Comparison of ENCODE assay signal across 11 mouse cellular contexts in genomic region chr5:122080930-122081329, GRCm38 (mm10). TPM values are rescaled to one million over a fixed set of nuclear protein-coding genes. Genes with fewer than 3 reads are reported as not detected.
DNase-seq lines count a peak whose midpoint lies in the region; ATAC-seq and TF ChIP-seq lines count a peak whose summit lies in the region.
"Had no signal": no experiment of that assay in that cellular context is flagged by ENCODE, and none has a peak within 500 bp of the region (broad histone marks: within the 10 kb centered on the region; RNA-seq: fewer than 3 reads in every experiment).

No protein-coding gene starts in this region.

- H3K4me3 ChIP-seq in limb, embryonic 13.5 days: no peak overlapping the region
- no peak overlapping the region for H3K4me3 ChIP-seq in limb, embryonic 10.5 days
- no peak overlapping the region for H3K4me3 ChIP-seq in intestine, embryonic 15.5 days (replicated peaks)
- H3K4me3 ChIP-seq in kidney, embryonic 14.5 days (ENCODE audit: low read length): no peak overlapping the region
- H3K4me3 ChIP-seq in kidney, adult 2 months (ENCODE audit: insufficient read depth, low read depth, low read length): no peak overlapping the region

- H3K4me1 ChIP-seq in limb, embryonic 13.5 days: peaks cover 9% of the 10 kb centered on the region
- peaks cover 12% of the 10 kb centered on the region; the same call in 1 of the 2 replicates for H3K4me1 ChIP-seq in limb, embryonic 10.5 days
- H3K4me1 ChIP-seq in intestine, embryonic 15.5 days (replicated peaks): 0 out of 2 replicates have a peak, but pooled peaks cover 5% of the 10 kb centered on the region
- H3K4me1 ChIP-seq in kidney, embryonic 14.5 days (ENCODE audit: control insufficient read depth, insufficient read depth, low read length): peaks cover 13% of the 10 kb centered on the region; the same call in 1 of the 2 replicates
- H3K4me1 ChIP-seq in kidney, adult 2 months (ENCODE audit: control insufficient read depth, insufficient read depth, low read length): no peaks in the 10 kb centered on the region

- H3K9me3 ChIP-seq in limb, embryonic 13.5 days: no peaks in the 10 kb centered on the region
- H3K9me3 ChIP-seq in limb, embryonic 10.5 days (replicated peaks): no peaks in the 10 kb centered on the region
- no peaks in the 10 kb centered on the region for H3K9me3 ChIP-seq in intestine, embryonic 15.5 days
- no peaks in the 10 kb centered on the region for H3K9me3 ChIP-seq in kidney, embryonic 14.5 days (ENCODE audit: control insufficient read depth, low read length)

- H3K36me3 ChIP-seq in limb, embryonic 13.5 days: no peaks in the 10 kb centered on the region
- no peaks in the 10 kb centered on the region for H3K36me3 ChIP-seq in limb, embryonic 10.5 days
- no peaks in the 10 kb centered on the region for H3K36me3 ChIP-seq in intestine, embryonic 15.5 days
- no peaks in the 10 kb centered on the region for H3K36me3 ChIP-seq in kidney, embryonic 14.5 days (ENCODE audit: control insufficient read depth, insufficient read depth, low read length)
- H3K36me3 ChIP-seq in kidney, adult 2 months (ENCODE audit: control insufficient read depth, insufficient read depth, low read length): no peaks in the 10 kb centered on the region

- 44% methylated on average over 11 of the region's 11 CpGs for WGBS in limb, embryonic 13.5 days
- WGBS in limb, embryonic 10.5 days: 91% methylated on average over 11 of the region's 11 CpGs
- WGBS in intestine, embryonic 15.5 days: 35% methylated on average over 11 of the region's 11 CpGs
- WGBS in kidney, embryonic 14.5 days: 58% methylated on average over 11 of the region's 11 CpGs
- 54% methylated on average over 11 of the region's 11 CpGs for whole genome bisulfite sequencing in kidney, adult 2 months

- TF ChIP-seq CTCF in kidney, adult 2 months (conservative IDR thresholded peaks at IDR 0.05; ENCODE audit: insufficient read depth, insufficient read length, low read depth, low read length): no peak

- no peak overlapping the region for H3K4me2 ChIP-seq in limb, embryonic 13.5 days (replicated peaks)
- H3K4me2 ChIP-seq in intestine, embryonic 15.5 days (replicated peaks): no peak overlapping the region
- H3K4me2 ChIP-seq in kidney, embryonic 14.5 days (replicated peaks; ENCODE audit: low read depth, low read length): no peak overlapping the region

- H3K9ac ChIP-seq in limb, embryonic 13.5 days: no peak overlapping the region
- no peak overlapping the region for H3K9ac ChIP-seq in intestine, embryonic 15.5 days
- no peak overlapping the region for H3K9ac ChIP-seq in kidney, embryonic 14.5 days (ENCODE audit: low read depth, low read length)

- TF ChIP-seq POLR2A in kidney, adult 2 months (IDR thresholded peaks at IDR 0.05; ENCODE audit: low read depth, low read length): no peak

- DNase-seq in limb, embryonic 10.5 days (ENCODE audit: low spot score): no peak
- peak; percentile 97 to 98 for DNase-seq in cerebellum, postnatal 10 days
- peak; percentile 94 to 96 for DNase-seq in right cerebral cortex, postnatal 10 days (ENCODE audit: low spot score in 2 of 2)
- no peak for DNase-seq in adrenal gland, adult 8-10 months
- no peak for DNase-seq in kidney, adult 2 months

- peak; percentile 83 for ATAC-seq in limb, embryonic 13.5 days (ENCODE audit: low FRiP score, low read depth)
- peak; percentile 63 for ATAC-seq in intestine, embryonic 15.5 days
- no peak for ATAC-seq in kidney, embryonic 14.5 days (ENCODE audit: low FRiP score, low TSS enrichment)
- ATAC-seq: Patski had no signal

- H3K27me3 ChIP-seq in limb, embryonic 13.5 days: no peaks in the 10 kb centered on the region
- no peaks in the 10 kb centered on the region for H3K27me3 ChIP-seq in limb, embryonic 10.5 days (ENCODE audit: low read depth, poor library complexity, severe bottlenecking)
- no peaks in the 10 kb centered on the region for H3K27me3 ChIP-seq in intestine, embryonic 15.5 days (replicated peaks)
- no peaks in the 10 kb centered on the region for H3K27me3 ChIP-seq in kidney, embryonic 14.5 days (ENCODE audit: control insufficient read depth, insufficient read depth, low read length)
- H3K27me3 ChIP-seq in kidney, adult 2 months (replicated peaks; ENCODE audit: control insufficient read depth, insufficient read depth, low read length): no peaks in the 10 kb centered on the region

- H3K27ac ChIP-seq in limb, embryonic 13.5 days: no peak overlapping the region; the same call in 1 of the 2 replicates
- no peak overlapping the region for H3K27ac ChIP-seq in limb, embryonic 10.5 days
- H3K27ac ChIP-seq in intestine, embryonic 15.5 days: no peak overlapping the region
- H3K27ac ChIP-seq in kidney, embryonic 14.5 days (ENCODE audit: low read depth, low read length): no peak overlapping the region
- H3K27ac ChIP-seq in kidney, adult 2 months (ENCODE audit: insufficient read depth, low read depth, low read length): no peak overlapping the region

RNA-seq across cellular contexts. Expression of gene Myl2, which starts 19.8 kb away (rescaled TPM):
- 0.61 and 1.0 TPM in 2 replicates for polyA plus RNA-seq in limb, embryonic 13.5 days (2015; fragmentation: Nextera tagmentation; extraction: Ambion mirVana)
- 3.1 TPM in 2 replicates for polyA plus RNA-seq in limb, embryonic 10.5 days (2016; fragmentation: Nextera tagmentation; extraction: Ambion mirVana)
- polyA plus RNA-seq in intestine, embryonic 15.5 days (2015; fragmentation: Nextera tagmentation; extraction: Ambion mirVana): 0.45 and 0.62 TPM in 2 replicates
- not detected for total RNA-seq in adrenal gland, adult 8-10 months (2022)
- polyA plus RNA-seq in kidney, embryonic 14.5 days (2014; fragmentation: Nextera tagmentation; extraction: Ambion mirVana): 1.6 TPM in 1 of 2 replicates, not detected in the other
- 0.90 and 11.8 TPM in 2 replicates for polyA plus RNA-seq in kidney, adult 2 months (2012; rRNA removed)
- total RNA-seq: hematopoietic stem cell, adult 5-6 weeks had no signal
- polyA plus RNA-seq: Patski had no signal

RNA-seq across cellular contexts. Expression of gene Cux2, which starts 31.0 kb away (rescaled TPM):
- 3.8 and 4.1 TPM in 2 replicates for polyA plus RNA-seq in limb, embryonic 13.5 days (2015; fragmentation: Nextera tagmentation; extraction: Ambion mirVana)
- 2.9 and 4.4 TPM in 2 replicates for polyA plus RNA-seq in limb, embryonic 10.5 days (2016; fragmentation: Nextera tagmentation; extraction: Ambion mirVana)
- polyA plus RNA-seq in intestine, embryonic 15.5 days (2015; fragmentation: Nextera tagmentation; extraction: Ambion mirVana): 6.9 and 7.1 TPM in 2 replicates
- total RNA-seq in adrenal gland, adult 8-10 months (2022): 10 to 100 TPM; 25.7 to 41.7 (median 33.2) TPM
- polyA plus RNA-seq in kidney, embryonic 14.5 days (2014; fragmentation: Nextera tagmentation; extraction: Ambion mirVana): 12.9 and 15.1 TPM in 2 replicates
- 3.2 and 3.6 TPM in 2 replicates for polyA plus RNA-seq in kidney, adult 2 months (2012; rRNA removed)
- total RNA-seq: hematopoietic stem cell, adult 5-6 weeks had no signal

RNA-seq across cellular contexts. Expression of gene Ccdc63, which starts 59.7 kb away (rescaled TPM):
- polyA plus RNA-seq in limb, embryonic 13.5 days (2015; fragmentation: Nextera tagmentation; extraction: Ambion mirVana): 0.14 TPM in 1 of 2 replicates, not detected in the other
- not detected in 2 replicates for polyA plus RNA-seq in limb, embryonic 10.5 days (2016; fragmentation: Nextera tagmentation; extraction: Ambion mirVana)
- not detected in 2 replicates for polyA plus RNA-seq in intestine, embryonic 15.5 days (2015; fragmentation: Nextera tagmentation; extraction: Ambion mirVana)
- under 1 TPM in 1 of 4 experiments, not detected in 3; 0.22 TPM for total RNA-seq in adrenal gland, adult 8-10 months (2022)
- 0.31 and 0.36 TPM in 2 replicates for polyA plus RNA-seq in kidney, embryonic 14.5 days (2014; fragmentation: Nextera tagmentation; extraction: Ambion mirVana)
- polyA plus RNA-seq in kidney, adult 2 months (2012; rRNA removed): 0.09 and 0.14 TPM in 2 replicates
- polyA plus RNA-seq: neural tube, embryonic 11.5 days; Patski had no signal

Comparison
In these comparisons a context has a peak if more than half of its experiments do, and no peak if none do; other contexts are left out.
1. DNase-seq: peak in cerebellum, postnatal 10 days (2 of 2) and right cerebral cortex, postnatal 10 days (2 of 2); none in limb, embryonic 10.5 days (single experiment), adrenal gland, adult 8-10 months (single experiment) and kidney, adult 2 months (single experiment).